Mouse (Mus musculus): Measurements from ENCODE around the gene Arhgap24. TPM values are rescaled to one million over a fixed set of nuclear protein-coding genes. Genes with fewer than 3 reads are reported as not detected.

The Arhgap24 gene
- polyA plus RNA-seq, 1 experiment from 2014 or later: 51.1 TPM

DNA sequence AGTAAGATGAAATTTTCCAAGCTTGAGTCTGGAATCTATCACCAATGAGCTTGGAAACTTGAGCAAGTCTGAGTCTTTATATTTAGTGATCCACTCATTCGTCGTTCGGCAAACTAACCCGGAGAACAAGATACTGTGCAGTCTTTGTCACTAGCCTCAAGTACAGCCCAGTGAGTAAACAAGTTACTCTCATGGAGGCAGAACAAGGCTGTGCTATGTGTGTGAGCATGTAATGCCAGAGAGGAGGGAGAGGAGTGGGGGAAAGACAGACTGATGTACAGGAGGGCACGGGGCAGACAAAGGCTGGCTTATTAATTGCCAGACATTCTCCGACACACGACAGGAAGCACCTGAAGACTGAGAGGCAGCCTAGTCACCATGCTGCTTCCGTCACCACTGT, 97.2 kb downstream of the Arhgap24 start:
- 0 out of 2 replicates have a peak, but pooled peaks cover 3% of the 10 kb centered on the region for H3K9me3 ChIP-seq (ENCODE audit: control insufficient read depth, low read length)
- no peaks in the 10 kb centered on the region for H3K36me3 ChIP-seq (ENCODE audit: control insufficient read depth, insufficient read depth, low read length)
- H3K4me2 ChIP-seq (replicated peaks; ENCODE audit: low read depth, low read length): no peak overlapping the region
- WGBS: 70% methylated on average over 8 of the region's 8 CpGs
- H3K27ac ChIP-seq (ENCODE audit: low read depth, low read length): no peak overlapping the region
- H3K27me3 ChIP-seq (ENCODE audit: control insufficient read depth, insufficient read depth, low read length): no peaks in the 10 kb centered on the region
- H3K9ac ChIP-seq (ENCODE audit: low read depth, low read length): no peak overlapping the region
- no peak for ATAC-seq (ENCODE audit: low FRiP score, low TSS enrichment)
- H3K4me3 ChIP-seq (ENCODE audit: low read length): no peak overlapping the region
- H3K4me1 ChIP-seq (ENCODE audit: control insufficient read depth, insufficient read depth, low read length): no peaks in the 10 kb centered on the region; the same call in 1 of the 2 replicates

DNA sequence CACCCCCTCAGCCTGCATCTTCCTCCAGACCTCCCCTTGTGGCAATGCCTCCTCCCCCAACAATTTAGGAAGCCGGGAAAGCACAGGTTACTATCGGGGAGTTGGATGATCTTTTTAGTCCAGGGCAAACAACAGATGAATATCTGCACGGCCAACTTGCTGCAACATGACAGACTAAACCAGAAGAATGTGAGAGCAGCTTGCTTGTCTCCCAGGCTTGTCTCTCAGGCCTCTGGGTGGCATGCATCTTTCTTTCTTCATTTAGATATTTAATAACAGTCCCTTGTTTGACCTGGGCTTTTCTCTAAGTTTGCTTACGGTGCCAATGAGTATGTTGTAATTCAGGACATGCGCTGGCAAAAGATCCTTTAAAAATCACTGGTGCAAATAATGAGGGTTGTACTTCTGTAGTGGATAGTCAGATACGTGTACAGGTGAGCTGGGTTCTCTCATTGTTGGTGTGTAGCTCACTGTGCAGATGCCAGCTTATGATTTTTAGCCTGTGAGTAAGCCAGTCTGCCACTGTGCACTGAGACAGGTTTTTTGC, 101.7 kb downstream of the Arhgap24 start:
- no peak overlapping the region for H3K4me3 ChIP-seq (ENCODE audit: low read length)
- ATAC-seq (ENCODE audit: low FRiP score, low TSS enrichment): no peak
- no peak overlapping the region for H3K9ac ChIP-seq (ENCODE audit: low read depth, low read length)
- H3K36me3 ChIP-seq (ENCODE audit: control insufficient read depth, insufficient read depth, low read length): no peaks in the 10 kb centered on the region
- no peak overlapping the region for H3K27ac ChIP-seq (ENCODE audit: low read depth, low read length)
- no peak overlapping the region for H3K4me2 ChIP-seq (replicated peaks; ENCODE audit: low read depth, low read length)
- H3K4me1 ChIP-seq (ENCODE audit: control insufficient read depth, insufficient read depth, low read length): no peaks in the 10 kb centered on the region; the same call in 1 of the 2 replicates
- 46% methylated on average over 6 of the region's 6 CpGs for WGBS
- no peaks in the 10 kb centered on the region for H3K27me3 ChIP-seq (ENCODE audit: control insufficient read depth, insufficient read depth, low read length)
- peaks cover 3% of the 10 kb centered on the region; the same call in 1 of the 2 replicates for H3K9me3 ChIP-seq (ENCODE audit: control insufficient read depth, low read length)

DNA sequence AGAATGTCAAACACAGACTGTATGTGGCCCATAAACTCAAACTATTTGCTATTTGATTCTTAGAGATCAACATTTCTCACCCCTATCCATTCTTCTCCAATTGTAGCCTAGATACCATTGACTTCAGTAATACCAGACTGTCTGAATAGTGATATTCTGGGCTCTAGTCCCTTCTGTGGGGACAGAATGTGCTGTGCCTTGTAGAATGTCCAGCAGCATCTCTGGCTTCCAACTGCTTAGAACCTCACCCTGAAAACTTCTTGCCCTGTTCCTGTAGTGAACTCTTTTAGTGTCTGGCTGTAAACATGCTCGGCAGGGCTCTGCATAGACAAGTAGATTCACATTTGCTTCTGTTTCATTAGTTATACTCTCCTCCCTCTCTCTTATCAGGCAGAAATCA, 110.2 kb downstream of the Arhgap24 start:
- no peaks in the 10 kb centered on the region for H3K4me1 ChIP-seq (ENCODE audit: control insufficient read depth, insufficient read depth, low read length)
- peaks cover under 1% of the 10 kb centered on the region; the same call in 1 of the 2 replicates for H3K9me3 ChIP-seq (ENCODE audit: control insufficient read depth, low read length)
- no peak overlapping the region for H3K27ac ChIP-seq (ENCODE audit: low read depth, low read length)
- no peak overlapping the region for H3K4me3 ChIP-seq (ENCODE audit: low read length)
- H3K9ac ChIP-seq (ENCODE audit: low read depth, low read length): no peak overlapping the region
- ATAC-seq (ENCODE audit: low FRiP score, low TSS enrichment): no peak
- H3K36me3 ChIP-seq (ENCODE audit: control insufficient read depth, insufficient read depth, low read length): no peaks in the 10 kb centered on the region
- no peak overlapping the region for H3K4me2 ChIP-seq (replicated peaks; ENCODE audit: low read depth, low read length)
- no peaks in the 10 kb centered on the region for H3K27me3 ChIP-seq (ENCODE audit: control insufficient read depth, insufficient read depth, low read length)
- WGBS: 92% methylated on average over 1 of the region's 1 CpGs

DNA sequence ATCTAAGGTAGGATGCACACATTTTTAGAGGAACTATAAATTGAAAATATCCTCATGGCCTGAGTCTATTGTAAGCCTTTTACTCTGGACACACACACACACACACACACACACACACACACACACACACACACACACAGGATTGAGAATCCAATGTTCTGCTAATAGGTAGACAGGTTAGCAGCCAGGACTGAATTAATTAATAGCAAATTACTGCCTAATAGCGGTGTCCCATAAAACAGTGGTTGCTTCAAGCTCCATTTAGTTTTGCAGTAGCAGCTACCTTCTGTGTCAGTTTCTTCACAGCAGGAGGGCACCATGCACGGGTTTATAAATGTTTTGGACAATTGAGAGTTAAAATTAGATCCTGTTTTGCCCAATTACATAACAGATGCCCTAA, 111.9 kb downstream of the Arhgap24 start:
- H3K36me3 ChIP-seq (ENCODE audit: control insufficient read depth, insufficient read depth, low read length): no peaks in the 10 kb centered on the region
- no peak for ATAC-seq (ENCODE audit: low FRiP score, low TSS enrichment)
- H3K27ac ChIP-seq (ENCODE audit: low read depth, low read length): no peak overlapping the region
- H3K4me3 ChIP-seq (ENCODE audit: low read length): no peak overlapping the region
- H3K9ac ChIP-seq (ENCODE audit: low read depth, low read length): no peak overlapping the region
- no peaks in the 10 kb centered on the region for H3K27me3 ChIP-seq (ENCODE audit: control insufficient read depth, insufficient read depth, low read length)
- H3K4me2 ChIP-seq (replicated peaks; ENCODE audit: low read depth, low read length): no peak overlapping the region
- H3K4me1 ChIP-seq (ENCODE audit: control insufficient read depth, insufficient read depth, low read length): no peaks in the 10 kb centered on the region
- no peaks in the 10 kb centered on the region for H3K9me3 ChIP-seq (ENCODE audit: control insufficient read depth, low read length)
- 52% methylated on average over 2 of the region's 2 CpGs for WGBS

DNA sequence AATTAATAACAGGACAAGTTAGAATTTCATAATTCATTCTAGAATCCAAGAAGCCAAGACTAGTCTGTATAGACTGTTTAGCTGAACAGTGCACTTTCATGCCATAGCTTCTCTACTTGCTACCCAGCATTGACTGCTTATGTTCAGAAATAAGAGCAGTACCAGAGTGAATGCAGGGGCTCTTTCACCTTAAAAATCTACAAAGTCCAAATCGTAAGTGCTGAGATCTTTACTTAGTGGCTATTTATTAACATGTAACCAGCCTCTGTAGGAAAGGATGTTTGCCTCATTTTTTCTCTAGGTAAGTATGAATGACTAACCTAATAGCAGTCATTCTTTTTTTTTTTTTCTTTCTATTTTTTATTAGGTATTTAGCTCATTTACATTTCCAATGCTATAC, 117.9 kb downstream of the Arhgap24 start:
- Histone ChIP-seq H3K27ac (ENCODE audit: low read depth, low read length) (no peak overlapping the region), H3K9ac (ENCODE audit: low read depth, low read length) (no peak overlapping the region), H3K4me1 (ENCODE audit: control insufficient read depth, insufficient read depth, low read length) (no peaks in the 10 kb centered on the region), H3K27me3 (ENCODE audit: control insufficient read depth, insufficient read depth, low read length) (no peaks in the 10 kb centered on the region), H3K4me3 (ENCODE audit: low read length) (no peak overlapping the region), H3K9me3 (ENCODE audit: control insufficient read depth, low read length) (no peaks in the 10 kb centered on the region), H3K4me2 (replicated peaks; ENCODE audit: low read depth, low read length) (no peak overlapping the region), H3K36me3 (ENCODE audit: control insufficient read depth, insufficient read depth, low read length) (no peaks in the 10 kb centered on the region)
- no peak for ATAC-seq (ENCODE audit: low FRiP score, low TSS enrichment)
- WGBS: 84% methylated on average over 1 of the region's 1 CpGs

DNA sequence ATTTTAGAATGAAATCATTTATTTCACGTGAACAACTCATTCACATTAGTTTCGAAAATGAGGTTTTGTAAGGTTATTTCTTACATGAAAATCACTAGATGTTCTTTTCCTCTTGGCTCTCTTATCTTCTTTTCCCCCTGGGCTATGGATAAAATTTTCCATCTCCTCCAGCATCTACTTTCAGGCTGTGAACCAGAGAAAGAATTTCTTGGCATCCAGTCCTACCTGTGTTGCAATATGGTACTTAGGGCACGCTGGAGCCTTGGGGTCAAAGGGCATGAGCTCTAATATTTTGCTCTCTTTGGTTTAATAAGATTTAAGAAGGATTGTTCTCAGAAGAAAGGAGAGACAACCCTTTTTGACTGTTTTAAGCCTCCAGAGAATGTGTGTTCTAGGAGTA, 132.4 kb downstream of the Arhgap24 start:
- ATAC-seq (ENCODE audit: low FRiP score, low TSS enrichment): no peak
- Histone ChIP-seq H3K9ac (ENCODE audit: low read depth, low read length) (no peak overlapping the region), H3K4me1 (ENCODE audit: control insufficient read depth, insufficient read depth, low read length) (no peaks in the 10 kb centered on the region), H3K4me2 (replicated peaks; ENCODE audit: low read depth, low read length) (no peak overlapping the region), H3K27ac (ENCODE audit: low read depth, low read length) (no peak overlapping the region), H3K36me3 (ENCODE audit: control insufficient read depth, insufficient read depth, low read length) (no peaks in the 10 kb centered on the region), H3K9me3 (ENCODE audit: control insufficient read depth, low read length) (no peaks in the 10 kb centered on the region), H3K27me3 (ENCODE audit: control insufficient read depth, insufficient read depth, low read length) (no peaks in the 10 kb centered on the region), H3K4me3 (ENCODE audit: low read length) (no peak overlapping the region)
- WGBS: 84% methylated on average over 3 of the region's 3 CpGs

DNA sequence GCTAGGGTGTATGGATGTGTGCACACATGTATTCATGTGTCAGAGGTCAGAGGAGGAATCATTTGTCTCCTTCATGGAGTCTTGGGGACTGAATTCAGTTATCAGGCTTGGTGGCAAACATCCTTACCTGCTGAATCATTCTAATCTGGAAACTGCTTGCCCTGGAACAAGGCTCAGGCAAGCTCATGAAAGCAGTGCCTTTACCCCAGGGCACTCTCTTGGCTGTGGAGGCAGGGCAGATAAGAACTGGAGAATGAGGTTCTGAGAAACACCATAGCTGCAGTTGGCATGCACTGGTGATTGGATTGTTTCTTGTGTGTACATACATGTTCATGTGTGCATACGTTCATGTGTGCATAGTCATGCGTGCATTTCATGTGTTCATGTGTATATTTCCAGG, 132.9 kb downstream of the Arhgap24 start:
- ATAC-seq (ENCODE audit: low FRiP score, low TSS enrichment): no peak
- Histone ChIP-seq H3K9ac (ENCODE audit: low read depth, low read length) (no peak overlapping the region), H3K4me3 (ENCODE audit: low read length) (no peak overlapping the region), H3K4me1 (ENCODE audit: control insufficient read depth, insufficient read depth, low read length) (no peaks in the 10 kb centered on the region), H3K36me3 (ENCODE audit: control insufficient read depth, insufficient read depth, low read length) (no peaks in the 10 kb centered on the region), H3K9me3 (ENCODE audit: control insufficient read depth, low read length) (no peaks in the 10 kb centered on the region), H3K4me2 (replicated peaks; ENCODE audit: low read depth, low read length) (no peak overlapping the region), H3K27ac (ENCODE audit: low read depth, low read length) (no peak overlapping the region), H3K27me3 (ENCODE audit: control insufficient read depth, insufficient read depth, low read length) (no peaks in the 10 kb centered on the region)
- 92% methylated on average over 2 of the region's 2 CpGs for WGBS

DNA sequence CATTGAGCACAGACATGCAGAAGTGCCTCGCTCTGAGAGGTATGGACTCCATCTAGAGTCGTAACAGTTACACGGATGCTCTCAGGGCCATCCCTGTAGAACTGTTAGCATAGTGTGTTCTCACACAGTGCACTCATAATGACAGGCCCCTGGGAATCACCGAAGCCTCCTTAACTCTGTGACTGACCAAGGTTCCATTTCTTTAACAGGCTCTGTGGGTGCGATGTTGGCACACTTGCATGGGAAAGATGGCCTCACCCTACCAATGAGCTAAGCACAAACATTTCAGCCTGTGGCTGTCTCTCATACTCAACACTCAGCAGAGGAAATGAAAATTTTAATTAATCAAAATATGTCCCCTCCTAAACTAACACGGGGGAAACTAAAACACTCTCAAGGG, 134.1 kb downstream of the Arhgap24 start:
- H3K9ac ChIP-seq (ENCODE audit: low read depth, low read length): no peak overlapping the region
- no peaks in the 10 kb centered on the region for H3K36me3 ChIP-seq (ENCODE audit: control insufficient read depth, insufficient read depth, low read length)
- H3K27ac ChIP-seq (ENCODE audit: low read depth, low read length): no peak overlapping the region
- WGBS: 95% methylated on average over 6 of the region's 6 CpGs
- no peaks in the 10 kb centered on the region for H3K9me3 ChIP-seq (ENCODE audit: control insufficient read depth, low read length)
- no peak overlapping the region for H3K4me2 ChIP-seq (replicated peaks; ENCODE audit: low read depth, low read length)
- no peaks in the 10 kb centered on the region for H3K27me3 ChIP-seq (ENCODE audit: control insufficient read depth, insufficient read depth, low read length)
- H3K4me3 ChIP-seq (ENCODE audit: low read length): no peak overlapping the region
- no peak for ATAC-seq (ENCODE audit: low FRiP score, low TSS enrichment)
- H3K4me1 ChIP-seq (ENCODE audit: control insufficient read depth, insufficient read depth, low read length): no peaks in the 10 kb centered on the region

DNA sequence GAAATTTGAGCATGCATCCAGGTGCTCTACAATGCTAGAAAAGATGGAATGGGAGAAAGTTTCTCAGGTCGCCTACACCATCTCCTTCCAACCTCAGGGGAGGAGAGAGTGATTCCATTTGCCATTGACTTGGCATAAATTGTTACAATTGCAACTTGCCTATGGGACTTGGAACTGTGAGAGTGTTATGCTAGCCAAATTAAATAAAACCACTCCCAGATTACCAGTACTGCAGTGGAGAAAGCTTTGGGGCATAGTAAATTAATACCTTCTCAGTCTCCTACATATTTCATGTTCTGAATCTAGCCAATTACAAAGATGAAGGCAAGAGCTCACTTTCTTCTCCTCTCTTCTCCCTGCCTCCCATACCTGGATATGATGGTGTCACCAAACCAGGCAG, 139.8 kb downstream of the Arhgap24 start:
- H3K9ac ChIP-seq (ENCODE audit: low read depth, low read length): no peak overlapping the region
- no peak overlapping the region for H3K4me3 ChIP-seq (ENCODE audit: low read length)
- no peaks in the 10 kb centered on the region for H3K36me3 ChIP-seq (ENCODE audit: control insufficient read depth, insufficient read depth, low read length)
- H3K4me2 ChIP-seq (replicated peaks; ENCODE audit: low read depth, low read length): no peak overlapping the region
- ATAC-seq (ENCODE audit: low FRiP score, low TSS enrichment): no peak
- no peaks in the 10 kb centered on the region for H3K27me3 ChIP-seq (ENCODE audit: control insufficient read depth, insufficient read depth, low read length)
- 90% methylated on average over 1 of the region's 1 CpGs for WGBS
- H3K4me1 ChIP-seq (ENCODE audit: control insufficient read depth, insufficient read depth, low read length): no peaks in the 10 kb centered on the region
- H3K27ac ChIP-seq (ENCODE audit: low read depth, low read length): no peak overlapping the region
- no peaks in the 10 kb centered on the region for H3K9me3 ChIP-seq (ENCODE audit: control insufficient read depth, low read length)
